Mouse (Mus musculus) limb, embryonic 13.5 days (tissue): Measurements from ENCODE around the gene Itga9. TPM values are rescaled to one million over a fixed set of nuclear protein-coding genes. Genes with fewer than 3 reads are reported as not detected.

Experiments
- ATAC-seq: fragments of 200-750 bp; cut with Nextera tagmentation; 2 replicates; pipeline ENCODE4 v1.8.0; 2017; ENCODE audit warnings: low read depth, moderate number of reproducible peaks, moderate TSS enrichment; ENCODE audit not compliant: low FRiP score
- H3K27ac ChIP-seq: fragments of 300-500 bp; sonication (generic); 2 replicates; pipeline ENCODE4 v1.5.1; 2015; ENCODE audit warnings: inconsistent platforms, mild to moderate bottlenecking, moderate library complexity
- H3K27me3 ChIP-seq: fragments of 300-500 bp; sonication (generic); 2 replicates; pipeline ENCODE4 v1.6.1; 2015; ENCODE audit warnings: mild to moderate bottlenecking, inconsistent platforms
- H3K36me3 ChIP-seq: fragments of 300-500 bp; sonication (generic); 2 replicates; pipeline ENCODE4 v1.6.1; 2015; ENCODE audit warnings: inconsistent platforms, mild to moderate bottlenecking, moderate library complexity
- H3K4me1 ChIP-seq: fragments of 300-500 bp; sonication (generic); 2 replicates; pipeline ENCODE4 v1.6.1; 2015; ENCODE audit warnings: inconsistent platforms
- H3K4me2 ChIP-seq: fragments of 300-500 bp; sonication (generic); replicated peaks from 2 replicates; pipeline ENCODE4 v1.6.1; 2015; ENCODE audit warnings: inconsistent platforms, mild to moderate bottlenecking, moderate library complexity
- H3K4me3 ChIP-seq: fragments of 300-500 bp; sonication (generic); 2 replicates; pipeline ENCODE4 v1.5.1; 2015; ENCODE audit warnings: moderate library complexity, mild to moderate bottlenecking, inconsistent platforms
- H3K9ac ChIP-seq: fragments of 300-500 bp; sonication (generic); 2 replicates; pipeline ENCODE4 v1.6.1; 2015; ENCODE audit warnings: mild to moderate bottlenecking, inconsistent platforms
- H3K9me3 ChIP-seq: fragments of 300-500 bp; sonication (generic); 2 replicates; pipeline ENCODE4 v1.6.1; 2016; ENCODE audit warnings: inconsistent platforms
- WGBS: fragments of 180-500 bp; shearing (Covaris S2); methylation state at CpG from one replicate; pipeline ENCODE4 v1.1.7; 2015; 5-methylcytosine and 5-hydroxymethylcytosine counted together
- polyA plus RNA-seq: library from polyadenylated mRNA; unstranded; fragments of >200 nt; fragmentation: Nextera tagmentation; extraction: Ambion mirVana; gene quantifications from 2 replicates; pipeline ENCODE4 v1.2.1, GENCODE M21; 2015

Gene Itga9
- polyA plus RNA-seq, 1 experiment from 2014 or later = 9.1 TPM

DNA sequence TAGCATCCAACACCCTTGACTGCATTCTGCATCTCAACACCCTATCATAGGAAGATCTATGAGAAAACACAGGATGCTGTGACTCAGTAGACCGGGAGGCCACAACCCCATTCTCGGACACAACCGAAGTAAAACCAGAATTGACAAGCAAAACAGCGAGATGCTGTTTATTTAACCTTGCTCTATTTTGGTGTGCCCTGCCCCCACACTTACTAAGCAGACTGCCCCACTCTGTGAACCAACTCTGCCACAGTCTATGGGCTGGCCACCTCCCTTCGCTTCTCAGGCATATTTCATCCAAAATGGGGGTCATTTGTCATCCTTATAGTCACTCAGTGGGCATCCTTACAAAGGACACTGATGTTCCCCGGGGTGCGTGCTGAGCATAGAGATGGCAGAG is 160.5 kb downstream of the Itga9 start:
- no peak overlapping the region for H3K27ac ChIP-seq
- WGBS = 85% methylated on average over 7 of the region's 7 CpGs

DNA sequence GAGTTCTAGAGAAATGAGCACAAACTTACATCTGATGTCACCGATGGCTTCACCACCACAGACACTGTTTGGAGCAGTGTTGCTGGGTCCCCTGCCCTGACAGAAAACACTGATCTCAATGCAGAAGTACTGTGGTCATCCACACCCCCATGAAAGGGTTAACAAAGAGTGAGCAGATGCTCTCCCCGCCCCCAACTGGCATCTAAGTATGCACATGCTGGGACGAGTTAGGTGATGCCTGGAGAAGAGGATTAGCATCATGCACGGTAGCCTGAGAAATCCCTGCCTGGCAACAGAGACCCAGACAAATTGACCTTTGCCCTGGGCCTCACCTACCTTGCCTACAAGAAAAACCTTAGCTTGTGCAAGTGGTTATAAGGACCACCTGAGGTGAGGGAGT is 162.1 kb downstream of the Itga9 start:
- no peaks in the 10 kb centered on the region; the same call in 1 of the 2 replicates for H3K36me3 ChIP-seq
- H3K4me3 ChIP-seq = no peak overlapping the region
- WGBS = 36% methylated on average over 4 of the region's 4 CpGs
- H3K9ac ChIP-seq = no peak overlapping the region
- no peaks in the 10 kb centered on the region for H3K27me3 ChIP-seq
- H3K27ac ChIP-seq = no peak overlapping the region
- no peak for ATAC-seq
- H3K4me1 ChIP-seq = peaks cover 43% of the 10 kb centered on the region
- no peak overlapping the region for H3K4me2 ChIP-seq
- H3K9me3 ChIP-seq = no peaks in the 10 kb centered on the region

More for the DNA sequence above, 160.5 kb downstream of the Itga9 start:
- H3K9ac ChIP-seq = no peak overlapping the region
- no peak overlapping the region for H3K4me3 ChIP-seq
- H3K4me1 ChIP-seq = peaks cover 59% of the 10 kb centered on the region
- no peaks in the 10 kb centered on the region for H3K9me3 ChIP-seq
- no peak overlapping the region for H3K4me2 ChIP-seq
- no peaks in the 10 kb centered on the region for H3K27me3 ChIP-seq
- ATAC-seq = no peak
- no peaks in the 10 kb centered on the region for H3K36me3 ChIP-seq

DNA sequence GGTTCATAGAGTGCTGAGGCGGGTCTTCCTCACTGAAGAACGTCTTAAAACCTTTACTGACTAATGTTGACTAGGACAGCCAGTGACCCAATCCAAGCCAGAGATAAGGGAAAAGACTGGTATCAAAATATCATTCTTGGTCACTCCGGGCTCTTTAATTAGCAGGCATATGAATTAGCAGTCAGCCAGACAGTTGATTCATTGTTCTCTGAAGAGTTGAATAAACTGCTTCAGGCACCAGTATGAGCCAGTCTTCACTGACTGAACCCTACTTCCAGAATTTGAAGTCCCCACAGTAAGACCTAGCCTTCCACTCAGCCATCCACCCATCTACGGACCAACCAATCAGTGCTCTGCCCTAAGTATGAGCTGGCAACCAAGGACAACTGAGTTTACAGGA is 163.9 kb downstream of the Itga9 start:
- Histone ChIP-seq H3K36me3 (no peaks in the 10 kb centered on the region; the same call in 1 of the 2 replicates), H3K4me1 (peaks cover 37% of the 10 kb centered on the region), H3K9me3 (no peaks in the 10 kb centered on the region), H3K27ac (no peak overlapping the region), H3K9ac (no peak overlapping the region), H3K4me2 (no peak overlapping the region), H3K27me3 (no peaks in the 10 kb centered on the region), H3K4me3 (no peak overlapping the region)
- no peak for ATAC-seq
- WGBS = 69% methylated on average over 4 of the region's 4 CpGs

DNA sequence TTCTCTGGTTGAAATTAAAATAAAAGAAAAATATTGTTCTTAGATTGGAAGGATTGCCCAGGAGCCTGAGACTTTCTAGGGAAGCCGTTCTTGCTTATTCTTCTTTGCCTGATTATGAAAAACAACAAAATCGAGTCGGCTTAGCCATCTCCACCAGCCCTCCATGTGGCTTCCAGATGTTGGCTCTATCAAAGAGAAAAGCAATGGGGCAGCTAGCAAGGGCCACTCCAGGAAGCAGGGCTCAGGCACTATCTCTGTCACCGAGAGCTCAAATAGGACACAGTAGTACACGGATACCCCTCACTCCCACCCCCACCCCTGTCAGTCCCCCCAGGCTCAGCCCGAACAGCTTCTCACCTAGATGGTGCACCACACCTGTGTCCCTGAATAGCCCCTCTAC is 168.2 kb downstream of the Itga9 start:
- Histone ChIP-seq H3K36me3 (no peaks in the 10 kb centered on the region; the same call in 1 of the 2 replicates), H3K4me1 (peaks cover 37% of the 10 kb centered on the region), H3K27ac (no peak overlapping the region), H3K4me2 (no peak overlapping the region), H3K9ac (no peak overlapping the region), H3K9me3 (no peaks in the 10 kb centered on the region), H3K27me3 (no peaks in the 10 kb centered on the region), H3K4me3 (no peak overlapping the region)
- no peak for ATAC-seq
- 29% methylated on average over 6 of the region's 6 CpGs for WGBS

DNA sequence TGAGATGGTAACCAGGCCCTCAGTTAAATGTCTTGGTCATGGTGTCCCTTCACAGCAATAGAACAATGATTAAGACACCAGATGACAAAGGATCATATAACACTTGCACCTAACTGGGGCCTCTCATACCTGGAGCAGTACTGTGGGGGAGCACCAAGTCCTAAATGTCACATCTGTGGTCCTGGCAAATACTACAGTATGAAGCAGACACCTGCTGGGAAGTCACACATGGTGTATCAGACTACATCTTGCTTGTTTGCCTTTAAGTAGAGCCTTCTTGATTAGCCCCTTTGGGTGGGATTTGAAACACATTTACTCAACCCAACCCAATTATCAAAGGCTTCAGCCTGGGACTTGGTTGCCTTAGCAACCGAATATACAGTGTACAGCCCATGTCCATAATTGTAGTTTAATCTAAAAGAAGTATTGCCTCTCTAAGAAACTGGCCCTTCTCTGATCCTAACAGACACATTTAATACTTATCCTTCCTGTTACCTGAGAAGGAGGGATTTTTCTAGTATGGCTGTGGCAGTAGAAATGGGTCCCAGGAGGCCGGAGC is 170.5 kb downstream of the Itga9 start:
- Histone ChIP-seq H3K4me3 (no peak overlapping the region), H3K4me1 (peaks cover 41% of the 10 kb centered on the region), H3K27ac (no peak overlapping the region), H3K9me3 (no peaks in the 10 kb centered on the region), H3K27me3 (no peaks in the 10 kb centered on the region), H3K9ac (no peak overlapping the region), H3K36me3 (no peaks in the 10 kb centered on the region; the same call in 1 of the 2 replicates), H3K4me2 (no peak overlapping the region)
- WGBS = 62% methylated on average over 2 of the region's 2 CpGs
- peak; percentile 58; the same call in 1 of the 2 replicates for ATAC-seq

DNA sequence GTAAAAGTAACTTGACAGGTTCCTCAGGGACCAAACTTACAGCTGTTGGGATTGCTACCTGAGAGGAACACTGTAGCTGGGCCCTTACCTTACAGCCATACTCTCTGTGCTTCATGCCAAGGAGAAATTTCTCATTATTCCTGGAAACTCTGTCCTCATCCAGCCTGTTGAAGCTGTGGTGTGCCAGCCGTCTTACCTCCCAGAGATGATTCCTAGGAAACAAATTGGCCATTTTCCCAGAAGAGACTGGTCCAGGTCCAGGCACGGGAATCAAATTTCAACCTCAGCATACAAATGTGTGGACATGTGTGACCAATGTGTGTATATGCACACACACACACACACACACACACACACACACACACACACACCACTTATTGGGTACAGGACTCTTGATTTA is 172.1 kb downstream of the Itga9 start:
- whole genome bisulfite sequencing = 33% methylated on average over 2 of the region's 2 CpGs
- Histone ChIP-seq H3K4me1 (peaks cover 45% of the 10 kb centered on the region), H3K4me3 (no peak overlapping the region), H3K4me2 (no peak overlapping the region), H3K27me3 (no peaks in the 10 kb centered on the region), H3K9me3 (no peaks in the 10 kb centered on the region), H3K27ac (0 out of 2 replicates have a peak overlapping the region, but pooled peaks have one; percentile 29), H3K9ac (no peak overlapping the region), H3K36me3 (no peaks in the 10 kb centered on the region; the same call in 1 of the 2 replicates)
- ATAC-seq = 0 out of 2 replicates have a peak, but pooled peaks have one; percentile 33

DNA sequence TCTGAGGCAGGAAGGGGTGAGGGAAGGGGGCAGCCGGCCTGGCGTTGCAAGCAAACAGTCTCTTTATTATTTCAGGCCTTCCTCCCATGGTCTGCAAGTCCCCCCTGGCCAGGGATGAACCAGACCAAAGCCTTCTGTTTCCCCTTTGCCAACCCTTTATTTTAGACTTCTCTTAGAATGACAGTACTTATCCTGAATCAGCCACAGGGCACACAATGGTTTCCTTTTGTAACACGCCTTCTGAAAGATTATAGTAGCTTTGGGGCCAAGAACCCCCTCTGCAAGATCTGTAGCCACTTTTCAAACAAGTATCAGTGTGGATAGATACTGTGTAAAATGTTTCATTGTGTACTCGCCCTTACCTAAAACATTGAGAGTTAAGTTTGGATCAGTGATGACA is 178.1 kb downstream of the Itga9 start:
- Histone ChIP-seq H3K9ac (no peak overlapping the region), H3K27me3 (no peaks in the 10 kb centered on the region), H3K4me3 (no peak overlapping the region), H3K27ac (no peak overlapping the region), H3K4me1 (peaks cover 33% of the 10 kb centered on the region), H3K9me3 (no peaks in the 10 kb centered on the region), H3K4me2 (no peak overlapping the region), H3K36me3 (no peaks in the 10 kb centered on the region)
- WGBS = 48% methylated on average over 4 of the region's 4 CpGs
- ATAC-seq = no peak

DNA sequence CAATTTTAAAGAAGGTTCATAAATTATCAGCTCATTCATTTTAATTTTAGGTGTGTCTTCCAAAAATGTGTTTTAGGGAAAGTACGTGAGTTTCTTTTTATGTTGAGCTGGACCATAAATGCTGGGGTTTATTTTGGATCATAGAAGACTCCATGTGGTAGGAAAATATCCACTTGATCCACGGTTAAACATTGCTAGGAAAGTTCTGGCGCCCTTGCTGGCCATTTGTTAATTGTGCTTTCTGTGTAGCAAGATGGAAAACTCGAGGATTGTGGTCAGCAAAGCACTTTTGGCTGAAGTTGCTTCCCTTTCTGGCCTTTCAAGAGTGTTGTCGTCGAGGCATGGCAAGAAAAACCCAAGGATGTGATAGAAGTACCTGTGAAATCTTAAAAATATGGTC is 179.3 kb downstream of the Itga9 start:
- H3K36me3 ChIP-seq = no peaks in the 10 kb centered on the region
- H3K9ac ChIP-seq = no peak overlapping the region
- H3K4me1 ChIP-seq = peaks cover 33% of the 10 kb centered on the region
- no peaks in the 10 kb centered on the region for H3K27me3 ChIP-seq
- WGBS = 63% methylated on average over 6 of the region's 6 CpGs
- ATAC-seq = no peak
- no peak overlapping the region for H3K4me2 ChIP-seq
- no peak overlapping the region for H3K4me3 ChIP-seq
- no peaks in the 10 kb centered on the region for H3K9me3 ChIP-seq
- no peak overlapping the region for H3K27ac ChIP-seq

DNA sequence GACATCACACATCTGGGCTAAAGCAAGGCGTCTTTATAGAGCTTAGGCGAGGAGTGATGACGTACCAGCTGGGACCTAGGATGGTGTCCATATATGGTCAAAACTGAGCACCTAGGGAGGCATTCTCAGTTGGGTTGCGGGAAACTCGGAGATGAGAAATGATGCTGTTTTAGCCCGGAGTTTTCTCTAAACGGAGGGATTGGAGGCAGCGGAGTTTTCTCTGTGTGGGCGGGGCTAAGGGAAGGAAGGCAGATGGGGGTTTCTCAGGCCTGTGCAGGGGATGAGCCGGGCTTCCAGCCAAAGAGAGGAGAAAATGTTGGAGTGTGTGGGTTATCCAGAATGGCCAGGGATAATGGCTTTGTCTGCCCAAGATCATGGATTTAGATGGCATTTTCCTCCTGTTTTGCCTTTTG is 182.4 kb downstream of the Itga9 start:
- Histone ChIP-seq H3K4me1 (peaks cover 33% of the 10 kb centered on the region), H3K27ac (no peak overlapping the region), H3K9ac (no peak overlapping the region), H3K4me3 (no peak overlapping the region), H3K4me2 (no peak overlapping the region), H3K9me3 (no peaks in the 10 kb centered on the region), H3K36me3 (no peaks in the 10 kb centered on the region), H3K27me3 (no peaks in the 10 kb centered on the region)
- WGBS = 55% methylated on average over 10 of the region's 10 CpGs
- ATAC-seq = no peak; the same call in 1 of the 2 replicates

DNA sequence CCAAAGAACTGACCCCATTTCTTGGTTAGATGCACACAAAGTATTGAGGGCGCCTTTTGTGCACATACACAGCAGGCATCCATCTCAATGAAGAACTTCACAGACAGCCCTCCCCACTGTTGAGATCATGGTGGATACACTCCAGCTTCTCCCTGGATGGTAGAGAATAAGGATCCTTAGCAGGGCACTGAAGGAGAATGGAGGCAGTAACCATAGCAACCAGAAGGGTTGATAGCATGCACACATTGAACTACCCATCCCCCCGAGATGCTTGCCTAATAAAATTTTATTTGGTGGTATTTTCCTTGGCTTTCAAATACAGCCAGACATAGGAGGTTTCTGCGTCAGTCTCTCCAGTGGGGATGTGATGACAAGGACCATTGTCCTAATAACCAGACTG is 184.7 kb downstream of the Itga9 start:
- Histone ChIP-seq H3K9me3 (no peaks in the 10 kb centered on the region), H3K4me2 (no peak overlapping the region), H3K36me3 (no peaks in the 10 kb centered on the region), H3K27ac (no peak overlapping the region), H3K4me1 (peaks cover 36% of the 10 kb centered on the region), H3K4me3 (no peak overlapping the region), H3K27me3 (no peaks in the 10 kb centered on the region), H3K9ac (no peak overlapping the region)
- no peak for ATAC-seq
- WGBS = 47% methylated on average over 3 of the region's 3 CpGs

DNA sequence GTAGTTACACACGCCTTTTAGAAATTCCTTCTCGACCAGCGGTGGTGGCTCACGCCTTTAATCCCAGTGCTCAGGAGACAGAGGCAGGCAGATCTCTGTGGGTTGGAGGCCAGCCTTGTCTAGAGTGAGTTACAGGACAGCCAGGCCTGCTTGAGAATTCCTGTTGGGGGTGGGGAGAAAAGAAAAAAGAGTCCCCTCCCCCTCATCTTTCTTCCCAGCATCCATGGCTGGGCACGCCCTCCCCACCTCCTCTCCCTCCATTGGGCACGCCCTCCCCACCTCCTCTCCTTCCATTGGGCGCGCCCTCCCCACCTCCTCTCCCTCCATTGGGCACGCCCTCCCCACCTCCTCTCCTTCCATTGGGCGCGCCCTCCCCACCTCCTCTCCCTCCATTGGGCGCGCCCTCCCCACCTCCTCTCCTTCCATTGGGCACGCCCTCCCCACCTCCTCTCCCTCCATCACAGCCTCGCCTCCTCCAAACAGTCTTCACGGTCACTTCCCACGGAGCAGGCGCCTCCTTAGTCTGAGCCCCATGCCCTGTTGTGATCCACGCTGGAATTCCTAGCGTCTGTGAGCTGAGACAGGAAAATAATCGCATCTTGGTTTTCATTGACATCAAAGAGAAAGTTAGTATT is 186.8 kb downstream of the Itga9 start:
- H3K4me3 ChIP-seq = no peak overlapping the region
- no peak overlapping the region for H3K9ac ChIP-seq
- H3K9me3 ChIP-seq = no peaks in the 10 kb centered on the region
- H3K4me2 ChIP-seq = no peak overlapping the region
- H3K4me1 ChIP-seq = peaks cover 28% of the 10 kb centered on the region
- 76% methylated on average over 17 of the region's 21 CpGs for WGBS
- no peak overlapping the region for H3K27ac ChIP-seq
- no peaks in the 10 kb centered on the region for H3K36me3 ChIP-seq
- no peak for ATAC-seq
- no peaks in the 10 kb centered on the region for H3K27me3 ChIP-seq

DNA sequence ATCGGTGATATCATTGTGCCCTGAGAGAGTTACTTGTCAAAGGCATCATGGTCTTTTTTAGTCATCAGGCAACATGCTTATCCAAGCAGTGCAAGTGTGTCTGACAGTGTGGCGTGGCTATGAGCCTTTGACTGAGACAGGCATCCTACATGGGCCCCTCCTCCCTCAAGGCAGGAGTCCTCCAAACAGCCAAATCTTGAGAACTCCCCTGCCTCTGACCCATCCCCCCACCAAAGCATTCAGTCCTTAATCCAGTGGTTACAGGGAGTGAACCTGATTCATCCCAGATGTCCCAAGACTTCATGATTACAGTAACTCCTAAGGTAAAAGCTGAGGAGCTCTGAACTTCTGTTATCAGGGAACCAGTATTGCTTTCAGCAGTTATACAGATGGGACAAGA is 188.2 kb downstream of the Itga9 start:
- no peaks in the 10 kb centered on the region for H3K9me3 ChIP-seq
- peaks cover 34% of the 10 kb centered on the region for H3K4me1 ChIP-seq
- H3K9ac ChIP-seq = no peak overlapping the region
- peak overlapping the region; percentile 63; the same call in 1 of the 2 replicates for H3K27ac ChIP-seq
- WGBS = 48% methylated on average over 2 of the region's 2 CpGs
- no peaks in the 10 kb centered on the region for H3K27me3 ChIP-seq
- no peak overlapping the region for H3K4me3 ChIP-seq
- H3K4me2 ChIP-seq = 0 out of 2 replicates have a peak overlapping the region, but pooled peaks have one; percentile 22
- ATAC-seq = peak; percentile 80
- H3K36me3 ChIP-seq = no peaks in the 10 kb centered on the region
